Mouse (Mus musculus) liver, embryonic 14.5 days (tissue): ENCODE results near the gene Umad1. TPM values are rescaled to one million over a fixed set of nuclear protein-coding genes. Genes with fewer than 3 reads are reported as not detected.

ENCODE experiments used
- ATAC-seq: fragments of 200-750 bp; cut with Nextera tagmentation; 2 replicates; pipeline ENCODE4 v1.8.0; 2017; ENCODE audit warnings: moderate number of reproducible peaks, mild to moderate bottlenecking, moderate library complexity; ENCODE audit not compliant: insufficient read depth
- DNase-seq, 3 experiments: peaks; one replicate each; pipeline ENCODE4 v3.0.0-alpha.2; 2012 to 2013; ENCODE audit warnings: low read depth in 3 of 3, low spot score in 3 of 3
- H3K27ac ChIP-seq: fragments of 300-500 bp; sonication (generic); 2 replicates; pipeline ENCODE4 v1.5.1; 2014; ENCODE audit warnings: moderate library complexity, mild to moderate bottlenecking, control low read depth, inconsistent platforms
- H3K27me3 ChIP-seq: fragments of 300-500 bp; sonication (generic); 2 replicates; pipeline ENCODE4 v1.6.1; 2014; ENCODE audit warnings: mild to moderate bottlenecking, low read length, moderate library complexity; ENCODE audit not compliant: control insufficient read depth, insufficient read depth
- H3K36me3 ChIP-seq: fragments of 300-500 bp; sonication (generic); replicated peaks from 2 replicates; pipeline ENCODE4 v1.6.1; 2014; ENCODE audit warnings: low read depth; ENCODE audit not compliant: control insufficient read depth, insufficient read depth
- H3K4me1 ChIP-seq, 2 experiments: fragments of 200-500 bp in 1 of 2; fragments of 300-500 bp in 1 of 2; sonication (generic) in 1 of 2; replicated peaks; 2 replicates each; pipeline ENCODE4 v1.6.1; 2012 to 2014; ENCODE audit warnings: antibody characterized with exemption in 1 of 2, inconsistent platforms in 1 of 2, low read length in 1 of 2; ENCODE audit not compliant: control insufficient read depth in 2 of 2, insufficient read depth in 2 of 2
- H3K4me2 ChIP-seq: fragments of 300-500 bp; sonication (generic); 2 replicates; pipeline ENCODE4 v1.6.1; 2014; ENCODE audit warnings: low read depth, mild to moderate bottlenecking, control low read depth, moderate library complexity
- H3K4me3 ChIP-seq, 2 experiments: fragments of 200-500 bp in 1 of 2; fragments of 300-500 bp in 1 of 2; sonication (generic) in 1 of 2; 2 replicates each; pipeline ENCODE4 v1.5.1; 2012 to 2014; ENCODE audit warnings: low read depth in 2 of 2, low read length in 2 of 2, mild to moderate bottlenecking in 2 of 2, control low read depth in 1 of 2, inconsistent platforms in 1 of 2, moderate library complexity in 1 of 2; ENCODE audit not compliant: insufficient read depth in 1 of 2
- H3K9ac ChIP-seq: fragments of 300-500 bp; sonication (generic); replicated peaks from 2 replicates; pipeline ENCODE4 v1.6.1; 2014; ENCODE audit warnings: mild to moderate bottlenecking, control low read depth, moderate library complexity
- H3K9me3 ChIP-seq: fragments of 300-500 bp; sonication (generic); 2 replicates; pipeline ENCODE4 v1.6.1; 2016; ENCODE audit warnings: low read length, mixed read lengths; ENCODE audit not compliant: control insufficient read depth
- CTCF ChIP-seq: IDR thresholded peaks from 2 replicates; pipeline ENCODE4 v1.5.1; 2016; ENCODE audit warnings: antibody characterized with exemption, low read depth, control low read depth
- EP300 ChIP-seq: IDR thresholded peaks from 2 replicates; pipeline ENCODE4 v1.6.1; 2016; ENCODE audit warnings: antibody characterized with exemption, low read depth
- WGBS: fragments of 180-500 bp; shearing (Covaris S2); extraction: QIAGEN DNeasy Blood & Tissue Kit; methylation state at CpG from one replicate; pipeline ENCODE4 v1.1.7; 2014; ENCODE audit not compliant: insufficient replicate concordance; 5-methylcytosine and 5-hydroxymethylcytosine counted together
- polyA plus RNA-seq, 2 experiments: library from polyadenylated mRNA; depleted of rRNA in 1 of 2; stranded (reverse) in 1 of 2; unstranded in 1 of 2; fragments of >200 nt; fragmentation: Nextera tagmentation in 1 of 2; extraction: Ambion mirVana in 1 of 2; gene quantifications; 2 replicates each; pipeline versions ENCODE4 v1.2.1 to v1.2.3; 2012 to 2014

Umad1 gene
- polyA plus RNA-seq, 2 experiments: 8.1 to 14.7 TPM

DNA sequence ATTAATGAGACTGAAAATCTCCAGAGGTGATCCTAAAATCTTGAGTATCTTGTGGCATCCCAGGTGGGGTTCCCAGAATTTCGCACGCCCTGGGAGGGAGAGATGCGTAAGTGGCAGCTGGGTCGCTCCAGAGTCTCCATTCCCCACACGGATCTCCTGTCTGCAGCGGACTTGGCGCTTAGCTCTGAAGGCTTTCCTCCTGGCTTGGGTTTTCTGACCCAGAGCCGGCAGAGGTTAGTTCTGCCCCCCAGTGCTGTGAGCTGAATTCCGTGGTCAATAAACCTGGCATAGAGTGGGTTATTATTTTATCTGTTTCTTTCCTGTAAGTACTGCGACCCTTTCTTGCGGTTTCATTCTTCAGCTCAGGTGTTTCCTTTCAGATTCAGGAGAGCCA is 105.7 kb downstream of the Umad1 start:
- ATAC-seq (no peak), DNase-seq (no peak)
- TF ChIP-seq CTCF (no peak), EP300 (no peak)
- Histone ChIP-seq H3K4me2 (no peak overlapping the region), H3K27me3 (no peaks in the 10 kb centered on the region), H3K4me1 (no peaks in the 10 kb centered on the region), H3K4me3 (no peak overlapping the region), H3K27ac (no peak overlapping the region), H3K36me3 (no peaks in the 10 kb centered on the region), H3K9me3 (no peaks in the 10 kb centered on the region), H3K9ac (no peak overlapping the region)
- WGBS: 80% methylated on average over 11 of the region's 11 CpGs

GRCm38 (mm10) chr6:8367675-8368074 is 108.6 kb downstream of the Umad1 start:
- Histone ChIP-seq H3K36me3 (no peaks in the 10 kb centered on the region), H3K4me3 (no peak overlapping the region), H3K27me3 (no peaks in the 10 kb centered on the region), H3K4me2 (no peak overlapping the region), H3K4me1 (no peaks in the 10 kb centered on the region), H3K9ac (no peak overlapping the region), H3K27ac (no peak overlapping the region), H3K9me3 (no peaks in the 10 kb centered on the region)
- 85% methylated on average over 4 of the region's 4 CpGs for WGBS
- no peak for TF ChIP-seq CTCF
- TF ChIP-seq EP300: no peak
- DNase-seq: no peak
- no peak for ATAC-seq

GRCm38 (mm10) chr6:8368198-8368864 is 109.2 kb downstream of the Umad1 start:
- DNase-seq: no peak
- WGBS: 59% methylated on average over 2 of the region's 2 CpGs
- Histone ChIP-seq H3K4me1 (no peaks in the 10 kb centered on the region), H3K27ac (no peak overlapping the region), H3K4me2 (no peak overlapping the region), H3K27me3 (no peaks in the 10 kb centered on the region), H3K4me3 (no peak overlapping the region), H3K36me3 (no peaks in the 10 kb centered on the region), H3K9ac (no peak overlapping the region), H3K9me3 (no peaks in the 10 kb centered on the region)
- no peak for ATAC-seq
- TF ChIP-seq EP300 (no peak), CTCF (no peak)

DNA sequence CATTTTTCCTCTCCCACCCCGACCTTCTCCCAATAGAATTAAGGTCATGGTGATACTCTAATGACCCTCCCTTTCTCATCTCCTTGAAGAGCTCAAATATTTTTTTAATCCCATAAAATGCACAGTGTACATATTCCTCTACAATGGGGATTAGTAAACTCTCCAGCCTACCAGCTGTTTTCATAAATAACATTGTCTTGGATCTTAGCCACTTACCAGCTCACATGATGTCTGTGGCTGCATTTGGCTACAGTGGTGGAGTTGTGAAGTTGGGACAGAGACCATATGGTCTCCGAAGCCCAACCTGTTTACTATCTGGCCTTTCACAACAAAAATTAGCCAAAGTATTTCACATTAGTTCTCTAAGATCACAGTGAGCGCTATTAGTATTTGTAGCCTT is 111.5 kb downstream of the Umad1 start:
- H3K4me1 ChIP-seq: no peaks in the 10 kb centered on the region
- H3K36me3 ChIP-seq: no peaks in the 10 kb centered on the region
- TF ChIP-seq EP300 (no peak), CTCF (no peak)
- no peak overlapping the region for H3K27ac ChIP-seq
- no peak overlapping the region for H3K9ac ChIP-seq
- H3K4me2 ChIP-seq: no peak overlapping the region
- DNase-seq (no peak), ATAC-seq (no peak)
- no peaks in the 10 kb centered on the region for H3K9me3 ChIP-seq
- 64% methylated on average over 3 of the region's 3 CpGs for WGBS
- H3K4me3 ChIP-seq: no peak overlapping the region
- no peaks in the 10 kb centered on the region for H3K27me3 ChIP-seq

DNA sequence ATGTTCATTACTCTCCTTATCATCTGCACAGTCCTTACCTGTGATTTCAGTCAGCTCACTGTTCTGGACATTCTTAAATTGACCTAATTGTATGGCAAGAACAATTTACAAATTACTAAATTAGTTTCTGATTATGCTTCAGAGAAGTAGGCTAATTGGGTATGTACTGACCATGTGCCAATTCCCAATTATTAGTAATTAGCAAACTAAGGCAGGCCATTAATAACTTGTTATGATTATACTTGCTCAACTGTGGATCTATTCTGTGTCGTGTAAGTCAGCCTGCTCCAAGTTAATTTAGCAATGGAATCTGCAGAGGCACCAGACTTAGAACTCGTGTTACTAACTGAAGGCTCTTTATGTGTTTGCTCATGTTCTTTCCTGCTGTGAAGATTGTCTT is 114.0 kb downstream of the Umad1 start:
- Histone ChIP-seq H3K4me2 (no peak overlapping the region), H3K27me3 (no peaks in the 10 kb centered on the region), H3K27ac (no peak overlapping the region), H3K9ac (no peak overlapping the region), H3K9me3 (no peaks in the 10 kb centered on the region), H3K36me3 (no peaks in the 10 kb centered on the region), H3K4me3 (no peak overlapping the region), H3K4me1 (no peaks in the 10 kb centered on the region)
- no peak for TF ChIP-seq EP300
- TF ChIP-seq CTCF: no peak
- no peak for ATAC-seq
- WGBS: 53% methylated on average over 2 of the region's 2 CpGs
- DNase-seq: no peak
